Mouse (Mus musculus) liver, embryonic 14.5 days (tissue): Measurements from ENCODE around the gene Ambra1. TPM values are rescaled to one million over a fixed set of nuclear protein-coding genes. Genes with fewer than 3 reads are reported as not detected.

Experiments
- ATAC-seq: fragments of 200-750 bp; cut with Nextera tagmentation; 2 replicates; pipeline ENCODE4 v1.8.0; 2017; ENCODE audit warnings: moderate number of reproducible peaks, mild to moderate bottlenecking, moderate library complexity; ENCODE audit not compliant: insufficient read depth
- DNase-seq, 3 experiments: peaks; one replicate each; pipeline ENCODE4 v3.0.0-alpha.2; 2012 to 2013; ENCODE audit warnings: low read depth in 3 of 3, low spot score in 3 of 3
- H3K27ac ChIP-seq: fragments of 300-500 bp; sonication (generic); 2 replicates; pipeline ENCODE4 v1.5.1; 2014; ENCODE audit warnings: moderate library complexity, mild to moderate bottlenecking, control low read depth, inconsistent platforms
- H3K27me3 ChIP-seq: fragments of 300-500 bp; sonication (generic); 2 replicates; pipeline ENCODE4 v1.6.1; 2014; ENCODE audit warnings: mild to moderate bottlenecking, low read length, moderate library complexity; ENCODE audit not compliant: control insufficient read depth, insufficient read depth
- H3K36me3 ChIP-seq: fragments of 300-500 bp; sonication (generic); replicated peaks from 2 replicates; pipeline ENCODE4 v1.6.1; 2014; ENCODE audit warnings: low read depth; ENCODE audit not compliant: control insufficient read depth, insufficient read depth
- H3K4me1 ChIP-seq, 2 experiments: fragments of 200-500 bp in 1 of 2; fragments of 300-500 bp in 1 of 2; sonication (generic) in 1 of 2; replicated peaks; 2 replicates each; pipeline ENCODE4 v1.6.1; 2012 to 2014; ENCODE audit warnings: antibody characterized with exemption in 1 of 2, inconsistent platforms in 1 of 2, low read length in 1 of 2; ENCODE audit not compliant: control insufficient read depth in 2 of 2, insufficient read depth in 2 of 2
- H3K4me2 ChIP-seq: fragments of 300-500 bp; sonication (generic); 2 replicates; pipeline ENCODE4 v1.6.1; 2014; ENCODE audit warnings: low read depth, mild to moderate bottlenecking, control low read depth, moderate library complexity
- H3K4me3 ChIP-seq, 2 experiments: fragments of 200-500 bp in 1 of 2; fragments of 300-500 bp in 1 of 2; sonication (generic) in 1 of 2; 2 replicates each; pipeline ENCODE4 v1.5.1; 2012 to 2014; ENCODE audit warnings: low read depth in 2 of 2, low read length in 2 of 2, mild to moderate bottlenecking in 2 of 2, control low read depth in 1 of 2, inconsistent platforms in 1 of 2, moderate library complexity in 1 of 2; ENCODE audit not compliant: insufficient read depth in 1 of 2
- H3K9ac ChIP-seq: fragments of 300-500 bp; sonication (generic); replicated peaks from 2 replicates; pipeline ENCODE4 v1.6.1; 2014; ENCODE audit warnings: mild to moderate bottlenecking, control low read depth, moderate library complexity
- H3K9me3 ChIP-seq: fragments of 300-500 bp; sonication (generic); 2 replicates; pipeline ENCODE4 v1.6.1; 2016; ENCODE audit warnings: low read length, mixed read lengths; ENCODE audit not compliant: control insufficient read depth
- CTCF ChIP-seq: IDR thresholded peaks from 2 replicates; pipeline ENCODE4 v1.5.1; 2016; ENCODE audit warnings: antibody characterized with exemption, low read depth, control low read depth
- EP300 ChIP-seq: IDR thresholded peaks from 2 replicates; pipeline ENCODE4 v1.6.1; 2016; ENCODE audit warnings: antibody characterized with exemption, low read depth
- WGBS: fragments of 180-500 bp; shearing (Covaris S2); extraction: QIAGEN DNeasy Blood & Tissue Kit; methylation state at CpG from one replicate; pipeline ENCODE4 v1.1.7; 2014; ENCODE audit not compliant: insufficient replicate concordance; 5-methylcytosine and 5-hydroxymethylcytosine counted together
- microRNA-seq: library from miRNA; unstranded; fragments of <30 nt; microRNA quantifications from one replicate; pipeline ENCODE4, GENCODE M21; 2016
- polyA plus RNA-seq, 2 experiments: library from polyadenylated mRNA; depleted of rRNA in 1 of 2; stranded (reverse) in 1 of 2; unstranded in 1 of 2; fragments of >200 nt; fragmentation: Nextera tagmentation in 1 of 2; extraction: Ambion mirVana in 1 of 2; gene quantifications; 2 replicates each; pipeline versions ENCODE4 v1.2.1 to v1.2.3; 2012 to 2014

Gene Ambra1
- polyA plus RNA-seq, 2 experiments: 3.9 TPM

- TF ChIP-seq EP300 (no peak), CTCF (no peak)
- H3K4me1 ChIP-seq: peaks cover 16 to 30% of the 10 kb centered on the region in 2 experiments
- no peak for DNase-seq
- H3K4me2 ChIP-seq: peak overlapping the region; percentile 39
- WGBS: 5% methylated on average over 20 of the region's 20 CpGs
- peak overlapping the region; percentile 34 to 44 for H3K4me3 ChIP-seq
- H3K36me3 ChIP-seq: peaks cover 2% of the 10 kb centered on the region; the same call in 1 of the 2 replicates
- H3K9me3 ChIP-seq: no peaks in the 10 kb centered on the region
- no peak overlapping the region; the same call in 1 of the 2 replicates for H3K9ac ChIP-seq
- H3K27me3 ChIP-seq: peaks cover 8% of the 10 kb centered on the region
- ATAC-seq: no peak
- H3K27ac ChIP-seq: no peak overlapping the region
These were observed 235.5 kb downstream of the Ambra1 start for GRCm38 (mm10) chr2:91965417-91965816.

DNA sequence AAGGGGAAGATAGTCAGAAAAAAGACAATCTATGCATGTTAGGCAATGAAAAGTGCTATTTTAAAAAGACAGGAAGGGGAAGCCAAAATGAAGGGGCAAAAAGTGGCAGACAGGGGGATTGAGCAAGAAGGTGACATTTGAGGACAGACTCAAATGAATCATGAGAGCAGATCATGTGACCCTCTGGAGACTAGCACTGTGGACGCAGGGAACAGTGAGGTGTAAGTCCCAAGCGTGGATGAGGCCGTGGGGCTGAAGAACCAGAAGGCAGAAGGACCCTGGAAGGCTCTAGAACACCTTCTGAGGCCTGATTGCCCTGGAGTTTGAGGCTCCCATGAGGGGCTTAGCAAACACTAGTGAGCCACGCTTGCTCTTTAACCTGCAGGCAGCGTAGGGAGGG lies 236.4 kb downstream of the Ambra1 start:
- DNase-seq (no peak), ATAC-seq (no peak)
- H3K27me3 ChIP-seq: peaks cover 18% of the 10 kb centered on the region
- peaks cover 12 to 28% of the 10 kb centered on the region in 2 experiments for H3K4me1 ChIP-seq
- no peak overlapping the region for H3K4me2 ChIP-seq
- H3K27ac ChIP-seq: no peak overlapping the region
- H3K36me3 ChIP-seq: no peaks in the 10 kb centered on the region
- H3K9ac ChIP-seq: no peak overlapping the region
- 50% methylated on average over 5 of the region's 5 CpGs for WGBS
- no peaks in the 10 kb centered on the region for H3K9me3 ChIP-seq
- no peak overlapping the region for H3K4me3 ChIP-seq
- TF ChIP-seq CTCF (no peak), EP300 (no peak)

- Histone ChIP-seq H3K9me3 (no peaks in the 10 kb centered on the region), H3K9ac (no peak overlapping the region), H3K4me3 (no peak overlapping the region), H3K4me2 (no peak overlapping the region), H3K36me3 (no peaks in the 10 kb centered on the region), H3K4me1 (peaks cover 0 to 18% of the 10 kb centered on the region in 2 experiments; a peak in 2 of 4 replicates), H3K27ac (no peak overlapping the region), H3K27me3 (peaks cover 34% of the 10 kb centered on the region)
- TF ChIP-seq CTCF (no peak), EP300 (no peak)
- 42% methylated on average over 11 of the region's 11 CpGs for WGBS
- no peak for ATAC-seq
- no peak for DNase-seq
These were observed 238.0 kb downstream of the Ambra1 start for GRCm38 (mm10) chr2:91967962-91968361.

Small RNA genes lying within 50 kb of the gene (microRNA-seq; reads per million reads assigned to microRNA genes)
- gene Mir6999: not detected

Other genes starting within 250 kb of the Ambra1 start
- gene Ckap5, start 203.4 kb upstream of the Ambra1 start, polyA plus RNA-seq (2012; rRNA removed): 12.8 and 20.6 TPM in 2 replicates
- gene Ckap5, start 203.4 kb upstream of the Ambra1 start, polyA plus RNA-seq (2014; fragmentation: Nextera tagmentation; extraction: Ambion mirVana): 35.9 and 37.3 TPM in 2 replicates
- gene F2, start 93.7 kb upstream of the Ambra1 start, polyA plus RNA-seq (2012; rRNA removed): 174 and 202 TPM in 2 replicates
- 203 and 213 TPM in 2 replicates for gene F2, start 93.7 kb upstream of the Ambra1 start, polyA plus RNA-seq (2014; fragmentation: Nextera tagmentation; extraction: Ambion mirVana)
- 5.1 and 5.4 TPM in 2 replicates for gene Zfp408, start 80.3 kb upstream of the Ambra1 start, polyA plus RNA-seq (2012; rRNA removed)
- gene Zfp408, start 80.3 kb upstream of the Ambra1 start, polyA plus RNA-seq (2014; fragmentation: Nextera tagmentation; extraction: Ambion mirVana): 1.0 and 1.2 TPM in 2 replicates
- gene Arhgap1, start 80.3 kb upstream of the Ambra1 start, polyA plus RNA-seq (2012; rRNA removed): 22.4 and 25.8 TPM in 2 replicates
- 32.1 and 37.3 TPM in 2 replicates for gene Arhgap1, start 80.3 kb upstream of the Ambra1 start, polyA plus RNA-seq (2014; fragmentation: Nextera tagmentation; extraction: Ambion mirVana)
- gene Atg13, start 19.6 kb upstream of the Ambra1 start, polyA plus RNA-seq (2012; rRNA removed): 7.4 and 7.5 TPM in 2 replicates
- gene Atg13, start 19.6 kb upstream of the Ambra1 start, polyA plus RNA-seq (2014; fragmentation: Nextera tagmentation; extraction: Ambion mirVana): 11.3 and 12.9 TPM in 2 replicates
- gene Harbi1, start 19.3 kb upstream of the Ambra1 start, polyA plus RNA-seq (2012; rRNA removed): 2.2 and 2.3 TPM in 2 replicates
- 3.4 and 4.8 TPM in 2 replicates for gene Harbi1, start 19.3 kb upstream of the Ambra1 start, polyA plus RNA-seq (2014; fragmentation: Nextera tagmentation; extraction: Ambion mirVana)
- gene Chrm4, start 197.1 kb downstream of the Ambra1 start, polyA plus RNA-seq (2012; rRNA removed): 0.06 and 0.08 TPM in 2 replicates
- not detected in 2 replicates for gene Chrm4, start 197.1 kb downstream of the Ambra1 start, polyA plus RNA-seq (2014; fragmentation: Nextera tagmentation; extraction: Ambion mirVana)
- gene Mdk, start 202.2 kb downstream of the Ambra1 start, polyA plus RNA-seq (2012; rRNA removed): 13.2 and 19.3 TPM in 2 replicates
- 12.7 and 13.7 TPM in 2 replicates for gene Mdk, start 202.2 kb downstream of the Ambra1 start, polyA plus RNA-seq (2014; fragmentation: Nextera tagmentation; extraction: Ambion mirVana)
- gene Gm9821, start 215.6 kb downstream of the Ambra1 start, polyA plus RNA-seq (2012; rRNA removed): 0.01 and 0.02 TPM in 2 replicates
- gene Gm9821, start 215.6 kb downstream of the Ambra1 start, polyA plus RNA-seq (2014; fragmentation: Nextera tagmentation; extraction: Ambion mirVana): 0.63 and 0.96 TPM in 2 replicates
- gene Dgkz, start 245.7 kb downstream of the Ambra1 start, polyA plus RNA-seq (2012; rRNA removed): 55.9 and 60.7 TPM in 2 replicates
- gene Dgkz, start 245.7 kb downstream of the Ambra1 start, polyA plus RNA-seq (2014; fragmentation: Nextera tagmentation; extraction: Ambion mirVana): 19.6 and 26.7 TPM in 2 replicates